Mouse (Mus musculus) myocyte (in vitro differentiated cells): ENCODE measurements at regions not wholly inside any gene's neighbourhood (a gene's known extent, or its start where the extent isn't known, plus 50 kb on each side); places are given as distances from the start of the nearest gene placed in this dataset.

Experiments used
- CEBPB ChIP-seq: IDR thresholded peaks from 2 replicates; pipeline ENCODE4 v1.6.1; 2011; ENCODE audit warnings: mild to moderate bottlenecking, moderate library complexity; ENCODE audit not compliant: poor library complexity, insufficient read depth, severe bottlenecking
- E2F4 ChIP-seq: IDR thresholded peaks from one replicate; pipeline ENCODE4 v1.6.1; 2011; ENCODE audit warnings: mild to moderate bottlenecking, control low read depth, moderate library complexity; ENCODE audit not compliant: insufficient read depth
- MAX ChIP-seq: IDR thresholded peaks from one replicate; pipeline ENCODE4 v1.6.1; 2011; ENCODE audit warnings: low read depth, mild to moderate bottlenecking, control low read depth
- MYOD1 ChIP-seq, 3 experiments: IDR thresholded peaks; one replicate each; pipeline ENCODE4 v1.6.1; 2011; ENCODE audit warnings: control low read depth in 2 of 3, low read depth in 2 of 3, mild to moderate bottlenecking in 2 of 3, moderate library complexity in 1 of 3; ENCODE audit not compliant: insufficient read length in 2 of 3, control insufficient read depth in 1 of 3
- MYOG ChIP-seq, 3 experiments: IDR thresholded peaks; one replicate each; pipeline ENCODE4 v1.6.1; 2011; ENCODE audit warnings: control low read depth in 2 of 3, low read depth in 2 of 3, mild to moderate bottlenecking in 2 of 3; ENCODE audit not compliant: insufficient read length in 2 of 3, control insufficient read depth in 1 of 3, insufficient read depth in 1 of 3
- POLR2A ChIP-seq: IDR thresholded peaks from one replicate; pipeline ENCODE4 v1.6.1; 2011; ENCODE audit warnings: low read depth, mild to moderate bottlenecking, control low read depth, moderate library complexity; ENCODE audit not compliant: insufficient read length
- POLR2AphosphoS2 ChIP-seq: IDR thresholded peaks from one replicate; pipeline ENCODE4 v1.6.1; 2011; ENCODE audit warnings: low read depth, control low read depth; ENCODE audit not compliant: insufficient read length
- REST ChIP-seq: IDR thresholded peaks from one replicate; pipeline ENCODE4 v1.6.1; 2011; ENCODE audit warnings: mild to moderate bottlenecking, control low read depth, moderate library complexity; ENCODE audit not compliant: insufficient read depth, insufficient read length
- SRF ChIP-seq: IDR thresholded peaks from one replicate; pipeline ENCODE4 v1.6.1; 2011; ENCODE audit warnings: low read depth; ENCODE audit not compliant: control insufficient read depth, insufficient read length
- TCF12 ChIP-seq: IDR thresholded peaks from one replicate; pipeline ENCODE4 v1.6.1; 2011; ENCODE audit warnings: mild to moderate bottlenecking, control low read depth; ENCODE audit not compliant: poor library complexity, insufficient read depth, severe bottlenecking
- TCF3 ChIP-seq: IDR thresholded peaks from one replicate; pipeline ENCODE4 v1.6.1; 2011; ENCODE audit warnings: low read depth, control low read depth; ENCODE audit not compliant: insufficient read length
- USF1 ChIP-seq: IDR thresholded peaks from one replicate; pipeline ENCODE4 v1.6.1; 2011; ENCODE audit warnings: low read depth, mild to moderate bottlenecking, control low read depth, moderate library complexity

- TF ChIP-seq MAX = no peak
- no peak for TF ChIP-seq POLR2A
- no peak for TF ChIP-seq USF1
- TF ChIP-seq MYOG (IDR thresholded peaks at IDR 0.05; ENCODE audit: control insufficient read depth in 1 of 3, insufficient read depth in 1 of 3, insufficient read length in 2 of 3, low read depth in 2 of 3) = no peak
- TF ChIP-seq TCF12 = no peak
- no peak for TF ChIP-seq E2F4
- no peak for TF ChIP-seq POLR2AphosphoS2
- no peak for TF ChIP-seq MYOD1 (IDR thresholded peaks at IDR 0.05; ENCODE audit: control insufficient read depth in 1 of 3, insufficient read length in 2 of 3, low read depth in 2 of 3)
- TF ChIP-seq CEBPB = no peak
- no peak for TF ChIP-seq TCF3
- no peak for TF ChIP-seq SRF
- no peak for TF ChIP-seq REST
Measured at GRCm38 (mm10) chr10:97000871-97001270, 384.1 kb downstream of the Btg1 start.
